Comparison of ENCODE assay signal across 8 mouse cellular contexts in genomic region chr11:107011669-107012323, GRCm38 (mm10). TPM values are rescaled to one million over a fixed set of nuclear protein-coding genes. Genes with fewer than 3 reads are reported as not detected.
DNase-seq lines count a peak whose midpoint lies in the region; ATAC-seq and TF ChIP-seq lines count a peak whose summit lies in the region.

No protein-coding gene starts in this region.

- no peaks in the 10 kb centered on the region for H3K27me3 ChIP-seq in spleen, adult 2 months (ENCODE audit: control insufficient read depth, insufficient read depth, low read length)
- no peaks in the 10 kb centered on the region for H3K27me3 ChIP-seq in forebrain, embryonic 10.5 days (ENCODE audit: poor library complexity, severe bottlenecking)
- no peaks in the 10 kb centered on the region for H3K27me3 ChIP-seq in midbrain, postnatal 0 days (ENCODE audit: insufficient read depth, low read length)

- H3K4me1 ChIP-seq in spleen, adult 2 months (ENCODE audit: control insufficient read depth, insufficient read depth, insufficient read length) = peaks cover 6% of the 10 kb centered on the region
- H3K4me1 ChIP-seq in forebrain, embryonic 10.5 days = peaks cover 13% of the 10 kb centered on the region
- H3K4me1 ChIP-seq in midbrain, postnatal 0 days (ENCODE audit: insufficient read depth, low read length) = peaks cover 3% of the 10 kb centered on the region; the same call in 1 of the 2 replicates

- peak overlapping the region; percentile 100 for H3K27ac ChIP-seq in spleen, adult 2 months (ENCODE audit: insufficient read depth, low read length)
- H3K27ac ChIP-seq in forebrain, embryonic 10.5 days = peak overlapping the region; percentile 91
- H3K27ac ChIP-seq in midbrain, postnatal 0 days (ENCODE audit: low read depth, low read length) = peak overlapping the region; percentile 84

- 30% methylated on average over 18 of the region's 18 CpGs for WGBS in spleen, adult 2 months
- 49% methylated on average over 18 of the region's 18 CpGs for WGBS in forebrain, embryonic 10.5 days
- 39% methylated on average over 18 of the region's 18 CpGs for WGBS in midbrain, postnatal 0 days

- TF ChIP-seq CTCF in spleen, adult 2 months (IDR thresholded peaks at IDR 0.05; ENCODE audit: extremely low read depth, insufficient read depth, insufficient read length, insufficient replicate concordance) = no peak
- no peak for TF ChIP-seq CTCF in midbrain, postnatal 0 days (IDR thresholded peaks at IDR 0.05)

- ATAC-seq in midbrain, postnatal 0 days (ENCODE audit: low FRiP score) = no peak
- no peak for ATAC-seq in megakaryocyte-erythroid progenitor cell, adult 5-6 weeks (replicated peaks; ENCODE audit: low FRiP score, low TSS enrichment, poor library complexity, severe bottlenecking)

- no peaks in the 10 kb centered on the region for H3K9me3 ChIP-seq in forebrain, embryonic 10.5 days
- H3K9me3 ChIP-seq in midbrain, postnatal 0 days (ENCODE audit: low read length) = no peaks in the 10 kb centered on the region

- H3K36me3 ChIP-seq in spleen, adult 2 months (ENCODE audit: control insufficient read depth, insufficient read depth, low read length) = no peaks in the 10 kb centered on the region
- H3K36me3 ChIP-seq in forebrain, embryonic 10.5 days (replicated peaks) = no peaks in the 10 kb centered on the region
- H3K36me3 ChIP-seq in midbrain, postnatal 0 days (ENCODE audit: insufficient read depth, low read length) = no peaks in the 10 kb centered on the region

- peak overlapping the region; percentile 68 for H3K9ac ChIP-seq in midbrain, postnatal 0 days (replicated peaks; ENCODE audit: low read length, poor library complexity, severe bottlenecking)

- intact Hi-C loops in left cerebral cortex, postnatal 10 days (cut with DNase I) = no loop called here

- DNase-seq in spleen, adult 2 months (ENCODE audit: low read depth in 1 of 2, low spot score in 2 of 2) = no peak
- no peak for DNase-seq in spleen, postnatal 36 days (ENCODE audit: low spot score in 2 of 2)
- DNase-seq in forebrain, embryonic 10.5 days (ENCODE audit: extremely low spot score, low spot score) = no peak
- peak; percentile 22 to 33 for DNase-seq in kidney, postnatal 4 days
- no peak for DNase-seq in midbrain, postnatal 0 days (ENCODE audit: low spot score)
- DNase-seq in left cerebral cortex, postnatal 10 days (ENCODE audit: extremely low spot score in 1 of 2, low spot score in 2 of 2) = no peak
- no peak for DNase-seq in cerebellum, postnatal 4 days (ENCODE audit: low spot score in 2 of 2)

- no peak for TF ChIP-seq POLR2A in spleen, adult 2 months (IDR thresholded peaks at IDR 0.05; ENCODE audit: low read depth, low read length)

- H3K4me2 ChIP-seq in midbrain, postnatal 0 days (ENCODE audit: low read depth, low read length, poor library complexity, severe bottlenecking) = peak overlapping the region; percentile 51

- peak overlapping the region; percentile 84 for H3K4me3 ChIP-seq in spleen, adult 2 months (ENCODE audit: extremely low read depth, insufficient read depth, insufficient read length)
- peak overlapping the region; percentile 63 for H3K4me3 ChIP-seq in forebrain, embryonic 10.5 days
- peak overlapping the region; percentile 54 for H3K4me3 ChIP-seq in midbrain, postnatal 0 days (ENCODE audit: low read depth, low read length)

RNA-seq across cellular contexts. Expression of gene Kpna2, which starts 12.5 kb away (rescaled TPM):
- 16.0 and 16.1 TPM in 2 replicates for polyA plus RNA-seq in spleen, adult 2 months (2012; rRNA removed)
- 799 and 813 TPM in 2 replicates for polyA plus RNA-seq in forebrain, embryonic 10.5 days (2016; fragmentation: Nextera tagmentation; extraction: Ambion mirVana)
- 73.1 and 82.8 TPM in 2 replicates for total RNA-seq in midbrain, postnatal 0 days (2014; rRNA removed)
- 92.7 TPM in 2 replicates for polyA plus RNA-seq in midbrain, postnatal 0 days (2015; fragmentation: Nextera tagmentation; extraction: Ambion mirVana)
- total RNA-seq in left cerebral cortex, postnatal 10 days (2021) = 10 to 100 TPM; 35.5 to 45.2 TPM
- 179 and 203 TPM in 2 replicates for total RNA-seq in megakaryocyte-erythroid progenitor cell, adult 5-6 weeks (2014; fragmentation: Nextera tagmentation)
- 146 and 149 TPM in 2 replicates for total RNA-seq in megakaryocyte-erythroid progenitor cell, adult 5-6 weeks (2017)

RNA-seq across cellular contexts. Expression of gene 1810010H24Rik, which starts 13.7 kb away (rescaled TPM):
- polyA plus RNA-seq in spleen, adult 2 months (2012; rRNA removed) = 0.91 and 1.8 TPM in 2 replicates
- 1.4 and 1.7 TPM in 2 replicates for polyA plus RNA-seq in forebrain, embryonic 10.5 days (2016; fragmentation: Nextera tagmentation; extraction: Ambion mirVana)
- total RNA-seq in midbrain, postnatal 0 days (2014; rRNA removed) = 11.0 and 15.6 TPM in 2 replicates
- 10.9 and 11.5 TPM in 2 replicates for polyA plus RNA-seq in midbrain, postnatal 0 days (2015; fragmentation: Nextera tagmentation; extraction: Ambion mirVana)
- total RNA-seq in left cerebral cortex, postnatal 10 days (2021) = 1 to 10 TPM; 4.3 to 4.6 TPM
- 1.7 TPM in 1 of 2 replicates, not detected in the other for total RNA-seq in megakaryocyte-erythroid progenitor cell, adult 5-6 weeks (2014; fragmentation: Nextera tagmentation)
- total RNA-seq in megakaryocyte-erythroid progenitor cell, adult 5-6 weeks (2017) = 1.3 TPM in 1 of 2 replicates, not detected in the other

Comparison
In these comparisons a context has a peak if more than half of its experiments do, and no peak if none do; other contexts are left out.
1. DNase-seq: peak in kidney, postnatal 4 days (2 of 2); none in spleen, adult 2 months (0 of 2), spleen, postnatal 36 days (0 of 2), forebrain, embryonic 10.5 days (single experiment), midbrain, postnatal 0 days (single experiment), left cerebral cortex, postnatal 10 days (0 of 2) and cerebellum, postnatal 4 days (0 of 2).
2. Peak in every context shown above with its lines, with median percentiles within 50 percentile points of each other: H3K27ac ChIP-seq and H3K4me3 ChIP-seq.